Mouse (Mus musculus) spleen, postnatal 36 days (tissue): ENCODE results near the gene Prss33.
"Not testable (repeated sequence)": the region's sequence is repeated elsewhere in the genome, so short reads cannot be mapped to it uniquely, and the experiment has no call there.

Source experiments
- DNase-seq, 2 experiments: peaks; one replicate each; pipeline ENCODE4 v3.0.0; 2022; ENCODE audit warnings: low spot score in 2 of 2, mixed read lengths in 1 of 2

Gene Prss33

GRCm38 (mm10) chr17:23836006-23836575 is at the start of gene Prss33:
Prss33 (minus strand) TSS chr17:23836056.
- DNase-seq, result no peak

- not testable (repeated sequence) for DNase-seq
Measured at GRCm38 (mm10) chr17:23880576-23880975, 44.7 kb upstream of the Prss33 start, which contains the start of the genes Dcpp1 and Dcpp2. Dcpp1 (plus strand) TSS chr17:23880876. Dcpp2 (plus strand) TSS chr17:23880880.

GRCm38 (mm10) chr17:23877166-23877565 is 41.3 kb upstream of the Prss33 start:
- no peak for DNase-seq

- DNase-seq, result no peak
Measured at GRCm38 (mm10) chr17:23876741-23877140, 40.9 kb upstream of the Prss33 start.

GRCm38 (mm10) chr17:23873884-23874856 is 38.3 kb upstream of the Prss33 start:
- no peak for DNase-seq

GRCm38 (mm10) chr17:23868513-23868912 is 32.7 kb upstream of the Prss33 start:
- DNase-seq, result no peak

- DNase-seq, result no peak
Measured at GRCm38 (mm10) chr17:23867756-23868155, 31.9 kb upstream of the Prss33 start, which contains the start of gene Prss21. Prss21 (plus strand) TSS chr17:23868056.

GRCm38 (mm10) chr17:23862926-23863325 is 27.1 kb upstream of the Prss33 start:
- DNase-seq, result no peak

GRCm38 (mm10) chr17:23857913-23858312 is 22.1 kb upstream of the Prss33 start:
- DNase-seq, result no peak

GRCm38 (mm10) chr17:23857193-23857592 is 21.3 kb upstream of the Prss33 start:
- DNase-seq, result no peak

- DNase-seq, result no peak
Measured at GRCm38 (mm10) chr17:23854229-23854765, 18.4 kb upstream of the Prss33 start.

- DNase-seq, result peak; percentile 34 to 46
Measured at GRCm38 (mm10) chr17:23853292-23853691, 17.4 kb upstream of the Prss33 start.

- DNase-seq, result peak in 1 of 2 experiments; percentile 28
Measured at GRCm38 (mm10) chr17:23850853-23851749, 15.2 kb upstream of the Prss33 start.

- DNase-seq, result no peak
Measured at GRCm38 (mm10) chr17:23850028-23850427, 14.2 kb upstream of the Prss33 start.

- DNase-seq, result peak; percentile 42 to 57
Measured at GRCm38 (mm10) chr17:23843812-23844273, 8.0 kb upstream of the Prss33 start, which contains the start of the genes Prss32 and Prss41. Prss32 (plus strand) TSS chr17:23843855. Prss41 (minus strand) TSS chr17:23844172.

- no peak for DNase-seq
Measured at GRCm38 (mm10) chr17:23843141-23843811, 7.4 kb upstream of the Prss33 start.

- peak; percentile 32 to 56 for DNase-seq
Measured at GRCm38 (mm10) chr17:23841145-23841544, 5.3 kb upstream of the Prss33 start.

- DNase-seq, result no peak
Measured at GRCm38 (mm10) chr17:23831201-23831600, 4.7 kb downstream of the Prss33 start.

- DNase-seq, result peak; percentile 81 to 86
Measured at GRCm38 (mm10) chr17:23829064-23829619, 6.7 kb downstream of the Prss33 start, which contains the start of gene Elob. Elob (minus strand) TSS chr17:23829136.
